ENCODE assay signal across 26 mouse cellular contexts in the genomic region with DNA sequence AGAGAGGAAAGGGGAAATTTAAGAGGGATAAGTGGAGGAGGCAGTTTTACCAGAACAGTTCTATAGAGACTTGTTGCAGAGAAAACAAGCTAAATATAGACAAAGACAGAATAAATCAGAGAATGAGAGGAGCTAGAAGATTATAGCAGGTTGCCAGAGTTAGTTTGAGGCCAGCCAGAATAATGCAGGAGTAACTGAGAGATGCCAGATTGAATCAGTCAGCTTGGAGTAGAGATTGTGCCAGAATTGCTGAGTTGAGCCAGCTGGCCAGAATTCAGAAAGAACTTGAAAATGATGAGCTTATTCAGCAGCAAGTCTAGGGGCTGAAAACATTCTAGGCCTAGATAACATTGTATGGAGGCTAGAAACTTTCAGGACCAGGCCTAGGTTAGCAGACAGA.
"Had no signal": no experiment of that assay in that cellular context is flagged by ENCODE, and none has a peak within 500 bp of the region (broad histone marks: within the 10 kb centered on the region; RNA-seq: fewer than 3 reads in every experiment).

No protein-coding gene starts in this region.

- H3K9ac ChIP-seq: heart, embryonic 12.5 days; hindbrain, embryonic 12.5 days; hindbrain, embryonic 14.5 days; intestine, embryonic 15.5 days; limb, embryonic 12.5 days had no signal

- H3K4me2 ChIP-seq: heart, embryonic 12.5 days; hindbrain, embryonic 12.5 days; hindbrain, embryonic 14.5 days; intestine, embryonic 15.5 days; limb, embryonic 12.5 days; liver, embryonic 11.5 days had no signal

- H3K9me3 ChIP-seq: heart, embryonic 10.5 days; hindbrain, embryonic 12.5 days; intestine, embryonic 15.5 days; limb, embryonic 10.5 days had no signal

- ATAC-seq: hindbrain, embryonic 16.5 days; inflammation-experienced regulatory T-cells, adult 6 months; intestine, embryonic 15.5 days; intestine, postnatal 0 days had no signal

- DNase-seq: gastrocnemius, adult 2 months; gastrocnemius, postnatal 10 days; gastrocnemius, postnatal 25 days; heart, adult 18-20 months; heart, postnatal 10 days; heart, postnatal 4 days; kidney, adult 18-20 months; kidney, adult 8-10 months; kidney, postnatal 10 days; kidney, postnatal 25 days; kidney, postnatal 4 days; liver had no signal

- H3K4me3 ChIP-seq: gastrocnemius, adult 2 months; heart, embryonic 10.5 days; heart, embryonic 12.5 days; hindbrain, embryonic 10.5 days; hindbrain, embryonic 12.5 days; intestine, embryonic 15.5 days; layer of hippocampus, adult 2 months; left cerebral cortex, adult 2 months; limb, embryonic 10.5 days; limb, embryonic 12.5 days had no signal

- H3K36me3 ChIP-seq: heart, embryonic 10.5 days; heart, embryonic 12.5 days; hindbrain, embryonic 10.5 days; hindbrain, embryonic 12.5 days; intestine, embryonic 15.5 days; limb, embryonic 10.5 days; limb, embryonic 12.5 days had no signal

- H3K27ac ChIP-seq: gastrocnemius, adult 2 months; heart, embryonic 10.5 days; hindbrain, embryonic 10.5 days; hindbrain, embryonic 12.5 days; hindbrain, embryonic 14.5 days; intestine, embryonic 15.5 days; layer of hippocampus, adult 2 months; left cerebral cortex, adult 2 months; limb, embryonic 10.5 days; limb, embryonic 12.5 days had no signal

- H3K27me3 ChIP-seq: heart, embryonic 12.5 days; hindbrain, embryonic 12.5 days; intestine, embryonic 15.5 days; limb, embryonic 12.5 days had no signal

- H3K4me1 ChIP-seq: heart, embryonic 10.5 days; heart, embryonic 12.5 days; hindbrain, embryonic 10.5 days; hindbrain, embryonic 12.5 days; intestine, embryonic 15.5 days; limb, embryonic 10.5 days; limb, embryonic 12.5 days had no signal
